Mouse (Mus musculus) frontal cortex, postnatal 36 days (tissue): ENCODE measurements around the gene Txndc5.

Experiments used
- DNase-seq, 2 experiments: peaks; one replicate each; pipeline ENCODE4 v3.0.0; 2022; ENCODE audit warnings: low spot score in 2 of 2

The Txndc5 gene

GRCm38 (mm10) chr13:38528687-38529294, at the start of gene Txndc5:
Gene Txndc5, minus strand, starts transcription at chr13:38528824.
- no peak for DNase-seq

- no peak for DNase-seq
Measured at GRCm38 (mm10) chr13:38574668-38575067, 46.0 kb upstream of the Txndc5 start.

GRCm38 (mm10) chr13:38573281-38573680, 44.7 kb upstream of the Txndc5 start:
- DNase-seq, result no peak

GRCm38 (mm10) chr13:38565245-38565644, 36.6 kb upstream of the Txndc5 start:
- peak in 1 of 2 experiments; percentile 12 for DNase-seq

- no peak for DNase-seq
Measured at GRCm38 (mm10) chr13:38554611-38555010, 26.0 kb upstream of the Txndc5 start.

- DNase-seq, result no peak
Measured at GRCm38 (mm10) chr13:38554210-38554609, 25.6 kb upstream of the Txndc5 start.

- DNase-seq, result no peak
Measured at GRCm38 (mm10) chr13:38548681-38549080, 20.1 kb upstream of the Txndc5 start.

- no peak for DNase-seq
Measured at GRCm38 (mm10) chr13:38547717-38548116, 19.1 kb upstream of the Txndc5 start.

- no peak for DNase-seq
Measured at GRCm38 (mm10) chr13:38546754-38547153, 18.1 kb upstream of the Txndc5 start.

GRCm38 (mm10) chr13:38545460-38545859, 16.8 kb upstream of the Txndc5 start:
- peak in 1 of 2 experiments; percentile 14 for DNase-seq

GRCm38 (mm10) chr13:38544769-38545445, 16.3 kb upstream of the Txndc5 start:
- no peak for DNase-seq

GRCm38 (mm10) chr13:38543455-38544125, 15.0 kb upstream of the Txndc5 start:
- no peak for DNase-seq

- no peak for DNase-seq
Measured at GRCm38 (mm10) chr13:38539192-38539900, 10.7 kb upstream of the Txndc5 start.

GRCm38 (mm10) chr13:38537521-38537920, 8.9 kb upstream of the Txndc5 start:
- no peak for DNase-seq

- no peak for DNase-seq
Measured at GRCm38 (mm10) chr13:38534731-38535130, 6.1 kb upstream of the Txndc5 start.

GRCm38 (mm10) chr13:38534016-38534415, 5.4 kb upstream of the Txndc5 start:
- no peak for DNase-seq

GRCm38 (mm10) chr13:38533461-38533860, 4.8 kb upstream of the Txndc5 start:
- no peak for DNase-seq

GRCm38 (mm10) chr13:38531498-38531897, 2.9 kb upstream of the Txndc5 start:
- no peak for DNase-seq

GRCm38 (mm10) chr13:38529576-38529975, 952 bp upstream of the Txndc5 start:
- no peak for DNase-seq

GRCm38 (mm10) chr13:38527797-38528650, 600 bp downstream of the Txndc5 start:
- peak; percentile 82 to 83 for DNase-seq
